Mouse (Mus musculus): ENCODE results near the gene Dnah17.

Gene Dnah17

GRCm38 (mm10) chr11:117995255-117995654, 135.2 kb downstream of the Dnah17 start:
- DNase-seq (ENCODE audit: low spot score) = no peak

DNA sequence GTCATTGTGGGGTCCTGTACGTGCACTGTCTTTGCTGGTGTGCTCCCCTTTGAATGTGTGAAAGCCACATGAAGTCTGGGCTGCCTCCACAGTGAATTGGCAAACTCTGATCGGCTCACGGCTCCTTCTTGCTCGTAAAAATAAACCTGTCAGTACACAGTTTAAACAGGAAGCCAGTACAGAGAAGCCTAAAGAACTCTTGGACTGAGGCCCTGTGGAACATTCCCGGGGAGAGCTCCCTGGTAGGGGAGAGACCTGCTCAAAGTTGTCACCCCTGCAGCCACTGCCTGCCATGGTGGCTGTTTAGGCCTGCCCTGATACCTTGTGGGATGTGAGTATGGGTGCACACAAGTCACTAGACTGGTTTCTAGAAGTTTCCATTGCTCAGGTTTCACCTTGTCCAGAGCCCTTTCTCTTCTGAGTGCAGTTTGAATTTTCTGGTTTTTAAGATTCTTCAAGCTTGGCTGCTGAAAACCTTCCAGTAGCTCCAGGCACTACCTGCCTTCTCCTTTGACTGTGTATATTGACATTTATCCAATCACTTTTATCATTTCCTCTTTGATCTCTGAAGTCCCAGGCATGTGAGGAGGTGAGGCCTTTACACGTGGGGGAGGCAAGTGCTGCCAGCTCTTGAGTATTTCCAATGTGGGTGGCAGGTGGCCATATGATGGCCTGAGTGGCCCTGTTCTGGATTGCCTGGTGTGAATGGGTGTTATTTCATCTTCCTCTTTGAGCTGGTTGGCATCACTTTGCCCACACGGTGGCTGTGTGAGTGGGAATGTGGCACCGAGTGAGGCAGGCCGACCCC, 136.0 kb downstream of the Dnah17 start:
- DNase-seq (ENCODE audit: low spot score) = no peak

DNA sequence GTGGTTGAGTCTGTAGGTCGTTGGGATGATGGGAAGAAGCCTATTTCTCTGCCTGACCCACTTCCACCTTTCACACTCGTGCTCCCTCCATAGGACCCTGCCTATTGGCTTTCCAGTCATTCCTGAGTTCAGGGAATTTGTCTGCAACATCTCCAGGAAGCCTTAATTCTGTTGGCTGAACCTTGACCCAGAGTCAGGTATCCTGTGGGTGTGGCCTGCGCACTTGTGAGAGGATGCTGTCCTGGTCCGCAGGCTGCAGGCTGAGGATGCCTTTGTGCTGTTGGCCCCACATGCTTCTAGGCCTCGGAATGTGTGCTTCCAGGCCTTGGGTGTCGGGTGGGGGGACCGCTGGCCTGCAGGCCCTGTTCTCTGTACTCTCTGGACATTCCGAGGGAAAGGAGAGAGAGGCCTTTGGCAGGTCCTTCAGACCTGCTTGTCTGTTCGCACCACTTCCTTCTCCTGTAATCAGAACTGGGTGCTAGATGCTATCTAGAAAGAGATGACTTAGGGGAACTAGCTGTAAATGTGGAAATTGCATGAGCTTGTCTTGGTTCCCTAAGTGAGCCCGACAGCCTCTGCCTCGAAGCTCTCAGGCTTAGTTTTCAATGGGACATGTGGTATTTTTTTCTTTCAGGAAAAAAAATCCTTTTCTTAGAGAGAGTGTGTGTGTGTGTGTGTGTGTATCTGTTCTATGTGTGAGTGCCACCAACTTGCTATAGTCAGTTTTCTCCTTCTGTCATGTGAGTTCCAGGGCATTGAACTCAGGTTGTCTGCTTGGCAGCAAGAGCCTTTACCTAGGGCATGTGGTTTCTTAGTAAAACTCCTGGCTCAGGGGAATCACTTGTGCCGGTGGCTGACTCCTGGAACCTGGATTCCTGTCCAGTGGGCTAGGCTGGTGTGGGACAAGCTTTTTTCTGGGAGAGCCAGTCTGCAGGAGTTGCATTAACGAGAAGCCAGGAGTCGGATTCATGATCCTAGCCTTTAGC, 137.0 kb downstream of the Dnah17 start:
- no peak for DNase-seq (ENCODE audit: low spot score)

- peak; percentile 38 for DNase-seq (ENCODE audit: low spot score)
Observed at GRCm38 (mm10) chr11:117991502-117992470, 138.6 kb downstream of the Dnah17 start.

GRCm38 (mm10) chr11:117989926-117990325, 140.5 kb downstream of the Dnah17 start:
- no peak for DNase-seq (ENCODE audit: low spot score)

DNA sequence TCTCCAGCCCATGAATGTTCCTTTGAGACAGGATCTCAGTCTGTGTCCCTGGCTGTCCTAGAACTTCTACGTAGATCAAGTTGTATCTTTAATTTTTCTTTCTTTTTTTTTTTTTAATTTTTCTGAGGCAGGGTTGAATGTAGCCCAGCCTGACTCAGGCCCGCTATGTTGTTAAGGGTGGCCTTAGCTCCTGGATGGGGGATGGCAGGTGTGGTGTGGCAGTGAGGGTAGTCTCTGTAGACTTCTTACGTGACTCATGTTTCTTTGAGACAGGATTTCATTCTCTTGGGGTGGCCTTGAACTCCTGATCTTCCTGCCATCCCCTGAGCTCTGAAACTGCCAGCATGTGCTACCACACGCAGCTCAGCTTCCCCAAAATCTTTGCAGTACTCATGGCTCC, 141.2 kb downstream of the Dnah17 start:
- no peak for DNase-seq (ENCODE audit: low spot score)

DNA sequence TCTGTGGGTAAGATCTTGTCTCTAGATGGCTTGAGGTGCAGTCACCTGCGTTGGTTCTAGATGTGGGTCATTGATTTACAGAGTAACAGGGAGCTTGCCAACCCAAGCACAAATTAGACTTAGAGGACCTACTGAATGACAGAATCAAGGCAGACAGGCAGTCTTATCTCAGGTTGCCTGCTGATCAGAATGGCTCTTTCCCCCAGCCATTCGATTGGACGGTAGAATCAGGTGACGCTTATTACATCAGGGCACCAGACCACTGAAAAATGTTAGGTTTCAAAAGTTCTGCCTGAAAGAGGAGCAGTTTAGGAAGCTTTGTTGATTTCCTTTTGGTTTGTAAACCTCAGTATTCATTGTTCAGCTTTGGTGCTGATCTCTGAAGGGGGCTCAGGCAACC, 142.5 kb downstream of the Dnah17 start:
- no peak for DNase-seq (ENCODE audit: low spot score)

DNA sequence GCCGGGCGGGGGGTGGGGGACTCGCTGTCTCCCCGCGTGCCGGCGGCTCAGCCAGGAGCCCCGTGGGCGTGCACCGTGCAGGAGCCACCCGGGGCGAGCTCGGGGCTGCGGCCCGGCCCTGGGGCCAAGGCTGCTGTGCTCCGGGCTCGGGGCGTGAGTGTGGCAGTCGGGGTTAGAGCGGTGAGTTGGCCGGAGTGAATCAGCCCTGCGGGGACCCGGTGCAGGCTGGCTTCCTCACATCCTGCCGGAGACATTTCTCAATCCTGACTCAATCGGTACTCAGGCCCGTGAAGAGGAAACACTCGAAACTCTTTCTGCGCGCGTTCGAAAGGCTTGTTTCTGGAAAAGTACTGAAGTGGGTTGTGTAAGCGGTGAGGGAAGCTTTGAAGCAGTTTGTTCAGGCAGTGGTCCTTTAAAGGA, 143.4 kb downstream of the Dnah17 start:
- no peak for DNase-seq (ENCODE audit: low spot score)

DNA sequence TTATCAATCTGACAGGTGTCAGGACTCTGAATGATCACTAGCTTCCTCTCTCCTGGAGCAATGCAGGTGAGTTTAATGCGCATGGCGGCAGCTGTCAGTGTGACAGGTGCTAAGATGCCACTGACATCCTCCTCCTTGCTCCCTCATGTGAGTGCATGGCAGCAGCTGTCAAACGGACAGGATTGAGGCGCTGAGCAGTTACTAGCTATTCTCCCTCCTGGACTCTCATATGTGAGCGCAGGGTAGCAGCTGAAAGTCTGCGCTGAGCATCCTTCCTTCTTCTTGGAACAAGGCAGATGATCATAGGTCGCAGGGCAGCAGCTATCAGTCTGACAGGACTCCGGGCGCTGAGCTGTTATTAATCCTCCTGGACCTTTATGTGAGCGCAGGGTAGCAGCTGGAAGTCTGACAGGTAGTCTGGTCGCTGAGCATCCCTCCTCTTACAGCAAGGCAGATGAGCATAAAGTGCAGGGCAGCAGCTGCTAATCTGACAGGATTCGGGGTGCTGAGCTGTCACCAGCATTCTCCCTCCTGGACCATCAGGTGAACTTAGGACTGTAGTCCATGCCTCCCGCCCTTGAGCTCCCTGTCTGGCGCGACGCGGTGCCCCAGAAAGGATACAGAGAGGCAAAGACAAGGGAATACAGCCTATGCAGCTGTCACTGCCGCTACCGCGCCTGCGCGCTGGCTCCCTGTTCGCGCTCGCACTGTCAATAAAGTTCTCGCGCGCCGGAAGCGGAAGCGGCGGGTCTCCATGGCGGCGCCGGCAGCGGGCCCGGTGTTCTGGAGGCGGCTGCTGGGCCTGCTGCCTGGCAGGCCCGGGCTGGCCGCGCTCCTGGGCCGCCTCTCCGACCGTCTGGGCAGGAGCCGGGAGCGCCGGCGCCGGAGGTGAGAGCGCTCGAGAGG, 144.1 kb downstream of the Dnah17 start, which contains the start of gene Pgs1:
Pgs1 (plus strand) TSS at position 167 of the 906 bp plus-strand sequence.
- DNase-seq (ENCODE audit: low spot score) = no peak

GRCm38 (mm10) chr11:117983770-117984169, 146.7 kb downstream of the Dnah17 start:
- DNase-seq (ENCODE audit: low spot score) = no peak

GRCm38 (mm10) chr11:117982426-117982825, 148.0 kb downstream of the Dnah17 start:
- DNase-seq (ENCODE audit: low spot score) = no peak

DNA sequence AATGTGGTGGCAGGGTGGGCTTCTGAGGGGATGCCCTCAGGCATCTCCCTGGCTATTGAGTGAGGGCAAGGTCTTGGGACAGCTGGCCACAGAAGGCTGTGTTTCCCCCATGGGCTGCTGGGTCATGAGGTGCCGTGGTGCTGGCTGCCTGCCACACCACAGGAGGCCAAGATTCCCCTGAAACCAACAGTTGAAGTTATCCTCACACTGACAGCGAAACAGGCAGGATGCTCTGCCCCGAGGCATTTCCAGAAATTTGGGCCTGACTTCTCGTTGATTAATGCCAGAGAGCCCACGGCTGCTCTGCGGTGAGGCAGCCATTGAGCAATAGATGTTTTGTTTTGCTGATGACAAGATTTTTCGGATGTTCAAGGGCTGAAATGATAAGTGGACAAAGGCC, 151.0 kb downstream of the Dnah17 start:
- no peak for DNase-seq (ENCODE audit: low spot score)

DNA sequence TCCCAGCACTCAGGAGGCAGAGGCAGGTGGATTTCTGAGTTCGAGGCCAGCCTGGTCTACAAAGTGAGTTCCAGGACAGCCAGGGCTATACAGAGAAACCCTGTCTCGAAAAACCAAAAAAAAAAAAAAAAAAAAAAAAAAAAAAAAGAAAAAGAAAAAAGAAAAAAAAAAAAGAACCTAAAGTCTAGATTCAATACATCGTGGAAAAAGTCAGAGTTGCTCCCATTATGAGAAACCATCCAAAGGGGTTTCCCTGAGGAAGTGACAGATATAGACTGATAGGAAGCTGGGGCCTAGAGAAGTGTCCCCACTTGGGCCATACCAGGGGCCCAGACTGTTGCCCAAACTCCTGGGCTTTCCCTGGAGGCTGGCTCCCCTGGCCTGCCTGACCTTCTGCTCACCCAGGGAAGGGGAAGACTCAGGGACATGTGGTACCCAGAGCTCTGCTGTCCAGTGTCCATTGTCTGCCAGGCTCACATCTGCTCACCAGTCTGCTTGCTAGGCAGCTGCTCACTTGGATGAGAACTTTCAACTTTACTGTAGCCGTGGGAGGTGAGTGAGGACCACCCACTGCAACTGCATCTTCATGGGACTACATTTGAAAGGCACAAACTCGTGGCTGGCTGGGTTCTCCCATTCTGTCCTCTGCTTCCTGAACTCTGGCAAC, 152.6 kb downstream of the Dnah17 start:
- DNase-seq (ENCODE audit: low spot score) = no peak

DNA sequence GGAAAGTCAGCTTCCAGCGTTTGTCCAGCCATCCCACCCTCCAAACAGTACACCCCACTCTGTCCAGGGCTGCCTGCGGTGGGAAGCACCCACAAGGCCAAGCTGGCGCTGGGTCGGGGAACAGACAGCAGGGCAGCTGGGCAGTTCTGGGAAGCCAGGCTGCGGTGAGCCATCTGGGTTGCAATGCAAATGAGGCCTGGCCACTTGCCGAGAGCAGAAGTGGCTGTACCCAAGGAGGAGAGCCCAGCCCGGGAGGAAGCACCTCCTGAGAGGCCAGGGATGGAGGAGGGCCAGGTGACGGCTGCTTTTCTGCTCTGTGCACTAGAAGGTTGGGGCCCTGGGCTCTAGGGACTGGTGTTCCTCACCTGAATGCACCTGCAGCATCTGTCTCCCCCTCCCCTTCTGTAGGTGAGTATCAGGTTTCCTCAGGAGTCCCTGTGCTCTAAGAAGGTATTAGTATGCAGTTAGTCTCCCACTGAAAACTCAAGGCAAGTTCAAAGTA, 154.3 kb downstream of the Dnah17 start:
- no peak for DNase-seq (ENCODE audit: low spot score)

DNA sequence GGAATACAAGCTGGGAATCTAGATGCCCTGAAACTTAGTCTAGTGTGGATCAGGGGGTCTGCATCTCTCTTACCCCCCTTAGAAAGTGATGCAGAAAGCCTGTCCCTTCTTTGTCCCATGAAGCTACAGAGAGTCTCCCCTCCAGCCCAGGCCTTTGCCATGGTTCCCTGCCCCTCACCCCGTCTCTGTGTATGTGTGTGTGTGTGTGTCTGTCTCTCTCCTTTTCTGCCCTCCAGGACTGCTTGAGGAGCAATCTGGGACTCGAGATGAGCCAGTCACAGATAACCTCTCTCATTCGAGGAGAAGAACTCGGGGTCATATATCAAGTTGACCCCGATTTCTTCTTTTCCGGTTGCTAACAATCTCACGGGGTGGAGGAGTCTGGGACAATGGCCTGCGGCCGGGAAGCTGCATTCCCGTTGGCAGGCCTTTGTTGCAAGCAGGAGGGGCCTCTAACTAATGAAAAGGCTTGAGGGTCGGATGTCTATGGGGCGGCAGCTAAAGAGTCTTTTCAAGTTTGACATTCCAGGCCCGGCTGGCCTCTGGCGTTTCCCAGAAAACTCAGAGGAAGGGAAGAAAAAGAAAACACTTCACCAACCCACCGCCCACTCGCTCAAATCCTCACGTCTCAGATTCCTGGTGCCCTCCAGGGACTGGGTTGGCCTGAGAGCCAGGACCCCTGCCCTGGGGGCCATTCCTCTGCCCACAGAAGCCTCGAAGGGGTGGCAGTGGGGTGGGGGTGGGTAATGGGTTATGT, 155.0 kb downstream of the Dnah17 start:
- DNase-seq (ENCODE audit: low spot score) = no peak

- no peak for DNase-seq (ENCODE audit: low spot score)
Observed at GRCm38 (mm10) chr11:117974327-117975125, 155.9 kb downstream of the Dnah17 start.

- DNase-seq (ENCODE audit: low spot score) = no peak
Observed at GRCm38 (mm10) chr11:117973569-117973968, 156.9 kb downstream of the Dnah17 start.
